Mouse (Mus musculus): ENCODE results near the gene Sesn3. TPM values are rescaled to one million over a fixed set of nuclear protein-coding genes. Genes with fewer than 3 reads are reported as not detected.

The Sesn3 gene
- polyA plus RNA-seq, 1 experiment from 2014 or later, result 18.2 TPM

GRCm38 (mm10) chr9:14261150-14261549, 13.7 kb upstream of the Sesn3 start:
- H3K9ac ChIP-seq, result no peak overlapping the region
- no peaks in the 10 kb centered on the region for H3K9me3 ChIP-seq
- no peak overlapping the region for H3K4me2 ChIP-seq
- no peaks in the 10 kb centered on the region for H3K4me1 ChIP-seq
- ATAC-seq (ENCODE audit: insufficient number of reproducible peaks, low FRiP score, low TSS enrichment, low read depth), result no peak
- no peaks in the 10 kb centered on the region for H3K27me3 ChIP-seq
- H3K27ac ChIP-seq, result no peak overlapping the region
- no peaks in the 10 kb centered on the region for H3K36me3 ChIP-seq
- WGBS, result 40% methylated on average over 3 of the region's 3 CpGs
- H3K4me3 ChIP-seq, result no peak overlapping the region

- WGBS, result 72% methylated on average over 4 of the region's 4 CpGs
- no peak for ATAC-seq (ENCODE audit: insufficient number of reproducible peaks, low FRiP score, low TSS enrichment, low read depth)
Measured at GRCm38 (mm10) chr9:14262568-14262972, 12.3 kb upstream of the Sesn3 start.

GRCm38 (mm10) chr9:14266470-14266869, 8.4 kb upstream of the Sesn3 start:
- no peak for ATAC-seq (ENCODE audit: insufficient number of reproducible peaks, low FRiP score, low TSS enrichment, low read depth)
- H3K27ac ChIP-seq, result no peak overlapping the region
- H3K4me3 ChIP-seq, result no peak overlapping the region
- H3K4me2 ChIP-seq, result no peak overlapping the region
- H3K27me3 ChIP-seq, result no peaks in the 10 kb centered on the region
- H3K9ac ChIP-seq, result no peak overlapping the region
- WGBS, result 31% methylated on average over 2 of the region's 2 CpGs
- no peaks in the 10 kb centered on the region for H3K36me3 ChIP-seq
- no peaks in the 10 kb centered on the region for H3K4me1 ChIP-seq
- no peaks in the 10 kb centered on the region for H3K9me3 ChIP-seq

More at GRCm38 (mm10) chr9:14262568-14262972, 12.3 kb upstream of the Sesn3 start:
- H3K4me1 ChIP-seq, result no peaks in the 10 kb centered on the region
- no peak overlapping the region for H3K4me3 ChIP-seq
- H3K36me3 ChIP-seq, result no peaks in the 10 kb centered on the region
- no peak overlapping the region for H3K4me2 ChIP-seq
- H3K27ac ChIP-seq, result no peak overlapping the region
- H3K9ac ChIP-seq, result no peak overlapping the region
- no peaks in the 10 kb centered on the region for H3K9me3 ChIP-seq
- H3K27me3 ChIP-seq, result no peaks in the 10 kb centered on the region

GRCm38 (mm10) chr9:14268578-14268977, 6.3 kb upstream of the Sesn3 start:
- 70% methylated on average over 2 of the region's 2 CpGs for WGBS
- no peak overlapping the region for H3K4me3 ChIP-seq
- ATAC-seq (ENCODE audit: insufficient number of reproducible peaks, low FRiP score, low TSS enrichment, low read depth), result no peak

GRCm38 (mm10) chr9:14272921-14273320, 1.9 kb upstream of the Sesn3 start:
- WGBS, result 75% methylated on average over 1 of the region's 1 CpGs
- no peak for ATAC-seq (ENCODE audit: insufficient number of reproducible peaks, low FRiP score, low TSS enrichment, low read depth)

More at GRCm38 (mm10) chr9:14268578-14268977, 6.3 kb upstream of the Sesn3 start:
- Histone ChIP-seq H3K4me1 (no peaks in the 10 kb centered on the region), H3K36me3 (no peaks in the 10 kb centered on the region), H3K27ac (no peak overlapping the region), H3K27me3 (no peaks in the 10 kb centered on the region), H3K9ac (no peak overlapping the region), H3K9me3 (no peaks in the 10 kb centered on the region), H3K4me2 (no peak overlapping the region)

GRCm38 (mm10) chr9:14274586-14274985, 281 bp upstream of the Sesn3 start:
- H3K4me2 ChIP-seq, result peak overlapping the region; percentile 65
- peak overlapping the region; percentile 98 for H3K4me3 ChIP-seq
- H3K9me3 ChIP-seq, result no peaks in the 10 kb centered on the region
- H3K9ac ChIP-seq, result no peak overlapping the region
- no peak for ATAC-seq (ENCODE audit: insufficient number of reproducible peaks, low FRiP score, low TSS enrichment, low read depth)
- WGBS, result 38% methylated on average over 5 of the region's 5 CpGs
- H3K27ac ChIP-seq, result peak overlapping the region; percentile 94
- H3K4me1 ChIP-seq, result peaks cover 11% of the 10 kb centered on the region
- H3K36me3 ChIP-seq, result no peaks in the 10 kb centered on the region
- no peaks in the 10 kb centered on the region for H3K27me3 ChIP-seq

More at GRCm38 (mm10) chr9:14272921-14273320, 1.9 kb upstream of the Sesn3 start:
- Histone ChIP-seq H3K27ac (no peak overlapping the region), H3K36me3 (no peaks in the 10 kb centered on the region), H3K27me3 (no peaks in the 10 kb centered on the region), H3K4me2 (no peak overlapping the region), H3K9ac (no peak overlapping the region), H3K9me3 (no peaks in the 10 kb centered on the region), H3K4me1 (peaks cover 8% of the 10 kb centered on the region), H3K4me3 (no peak overlapping the region)

GRCm38 (mm10) chr9:14275792-14276480, 1.1 kb downstream of the Sesn3 start:
- peak overlapping the region; percentile 65 for H3K4me2 ChIP-seq
- no peaks in the 10 kb centered on the region for H3K9me3 ChIP-seq
- peak; percentile 100 for ATAC-seq (ENCODE audit: insufficient number of reproducible peaks, low FRiP score, low TSS enrichment, low read depth)
- no peaks in the 10 kb centered on the region for H3K27me3 ChIP-seq
- no peaks in the 10 kb centered on the region for H3K36me3 ChIP-seq
- H3K4me1 ChIP-seq, result peaks cover 11% of the 10 kb centered on the region
- under 1% methylated on average over 29 of the region's 54 CpGs for WGBS
- peak overlapping the region; percentile 98 for H3K4me3 ChIP-seq
- peak overlapping the region; percentile 82 for H3K9ac ChIP-seq
- peak overlapping the region; percentile 97 for H3K27ac ChIP-seq

GRCm38 (mm10) chr9:14276481-14277287, 1.8 kb downstream of the Sesn3 start:
- peak; percentile 20 for ATAC-seq (ENCODE audit: insufficient number of reproducible peaks, low FRiP score, low TSS enrichment, low read depth)
- H3K27ac ChIP-seq, result peak overlapping the region; percentile 97
- no peaks in the 10 kb centered on the region for H3K27me3 ChIP-seq
- H3K36me3 ChIP-seq, result no peaks in the 10 kb centered on the region
- peak overlapping the region; percentile 82 for H3K9ac ChIP-seq
- WGBS, result under 1% methylated on average over 46 of the region's 61 CpGs
- H3K4me1 ChIP-seq, result peaks cover 11% of the 10 kb centered on the region
- peak overlapping the region; percentile 98 for H3K4me3 ChIP-seq
- peak overlapping the region; percentile 46 for H3K4me2 ChIP-seq
- no peaks in the 10 kb centered on the region for H3K9me3 ChIP-seq

GRCm38 (mm10) chr9:14277365-14277991, 2.6 kb downstream of the Sesn3 start:
- Histone ChIP-seq H3K4me3 (peak overlapping the region; percentile 98), H3K9ac (0 out of 2 replicates have a peak overlapping the region, but pooled peaks have one; percentile 23), H3K4me2 (peak overlapping the region; percentile 46), H3K27ac (peak overlapping the region; percentile 97), H3K4me1 (peaks cover 11% of the 10 kb centered on the region), H3K27me3 (no peaks in the 10 kb centered on the region), H3K9me3 (no peaks in the 10 kb centered on the region), H3K36me3 (no peaks in the 10 kb centered on the region)
- 0% methylated on average over 7 of the region's 7 CpGs for WGBS
- ATAC-seq (ENCODE audit: insufficient number of reproducible peaks, low FRiP score, low TSS enrichment, low read depth), result no peak

GRCm38 (mm10) chr9:14280696-14281095, 5.8 kb downstream of the Sesn3 start:
- Histone ChIP-seq H3K4me3 (no peak overlapping the region), H3K4me1 (peaks cover 3% of the 10 kb centered on the region; the same call in 1 of the 2 replicates), H3K36me3 (no peaks in the 10 kb centered on the region), H3K27ac (no peak overlapping the region), H3K9me3 (no peaks in the 10 kb centered on the region), H3K9ac (no peak overlapping the region), H3K4me2 (no peak overlapping the region), H3K27me3 (no peaks in the 10 kb centered on the region)
- ATAC-seq (ENCODE audit: insufficient number of reproducible peaks, low FRiP score, low TSS enrichment, low read depth), result no peak
- WGBS, result 78% methylated on average over 1 of the region's 1 CpGs

- 58% methylated on average over 3 of the region's 3 CpGs for WGBS
- no peaks in the 10 kb centered on the region for H3K9me3 ChIP-seq
- no peaks in the 10 kb centered on the region for H3K27me3 ChIP-seq
- H3K4me2 ChIP-seq, result no peak overlapping the region
- ATAC-seq (ENCODE audit: insufficient number of reproducible peaks, low FRiP score, low TSS enrichment, low read depth), result no peak
- H3K4me1 ChIP-seq, result peaks cover 6% of the 10 kb centered on the region; the same call in 1 of the 2 replicates
- no peak overlapping the region for H3K4me3 ChIP-seq
- H3K9ac ChIP-seq, result no peak overlapping the region
- H3K36me3 ChIP-seq, result 0 out of 2 replicates have a peak, but pooled peaks cover 3% of the 10 kb centered on the region
- H3K27ac ChIP-seq, result no peak overlapping the region
Measured at GRCm38 (mm10) chr9:14285036-14285435, 10.2 kb downstream of the Sesn3 start.
